13 mouse cellular contexts compared by ENCODE assay signal in the genomic region with DNA sequence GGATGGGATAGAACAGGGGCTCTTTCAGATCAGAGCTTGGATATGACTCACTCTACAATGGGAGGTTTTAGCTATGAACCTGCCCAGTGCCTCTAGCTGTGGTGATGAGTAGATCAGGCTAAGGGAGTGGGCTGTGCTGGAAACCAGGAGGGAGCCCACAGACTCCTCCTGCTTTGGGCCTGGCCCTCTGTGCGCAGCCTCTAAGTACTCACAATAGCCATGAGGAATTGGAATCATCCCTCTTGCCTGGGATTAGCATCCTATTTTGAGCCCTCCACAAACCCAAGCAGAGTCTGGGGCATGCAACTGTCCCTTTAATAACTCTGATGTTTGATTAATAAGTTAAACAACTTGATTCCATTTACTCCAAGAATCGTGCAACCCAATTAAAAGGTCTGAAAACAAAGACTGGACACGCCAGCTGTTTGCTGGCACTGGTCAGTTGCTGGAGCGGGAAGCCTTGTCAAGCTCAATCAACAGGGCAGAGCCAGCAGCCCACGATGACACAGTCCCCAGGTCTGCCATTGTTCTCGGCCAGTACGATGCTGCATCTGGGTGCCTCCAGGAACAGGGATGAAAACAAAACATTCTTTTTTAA.
"Had no signal": no experiment of that assay in that cellular context is flagged by ENCODE, and none has a peak within 500 bp of the region (broad histone marks: within the 10 kb centered on the region; RNA-seq: fewer than 3 reads in every experiment).

No protein-coding gene starts in this region.

- H3K4me3 ChIP-seq: kidney, embryonic 15.5 days; limb, embryonic 13.5 days; neural tube, embryonic 12.5 days; stomach, embryonic 15.5 days had no signal

- ATAC-seq: lung, postnatal 0 days had no signal

- H3K4me1 ChIP-seq: neural tube, embryonic 12.5 days; stomach, embryonic 15.5 days had no signal

- H3K27ac ChIP-seq: kidney, embryonic 15.5 days; limb, embryonic 13.5 days; liver, embryonic 14.5 days; neural tube, embryonic 12.5 days; stomach, embryonic 15.5 days had no signal

- DNase-seq: kidney, postnatal 14 days; left cerebral cortex, postnatal 4 days; lung, adult 2 months; lung, postnatal 36 days; right cerebral cortex, postnatal 14 days; thymus, adult 2 months; thymus, postnatal 36 days had no signal

- H3K9ac ChIP-seq: kidney, embryonic 15.5 days; limb, embryonic 13.5 days; liver, embryonic 14.5 days; neural tube, embryonic 12.5 days; stomach, embryonic 15.5 days had no signal

- H3K36me3 ChIP-seq: kidney, embryonic 15.5 days; limb, embryonic 13.5 days; neural tube, embryonic 12.5 days; stomach, embryonic 15.5 days had no signal

- H3K9me3 ChIP-seq: kidney, embryonic 15.5 days; limb, embryonic 13.5 days; neural tube, embryonic 12.5 days; stomach, embryonic 15.5 days had no signal

- H3K27me3 ChIP-seq: kidney, embryonic 15.5 days; limb, embryonic 13.5 days; neural tube, embryonic 12.5 days; stomach, embryonic 15.5 days had no signal

- H3K4me2 ChIP-seq: kidney, embryonic 15.5 days; limb, embryonic 13.5 days; neural tube, embryonic 12.5 days; stomach, embryonic 15.5 days had no signal
